Mouse (Mus musculus) small intestine, adult 2 months (tissue): ENCODE data around the gene Map3k3.

ENCODE experiments used
- CTCF ChIP-seq: fragments of 200-500 bp; IDR thresholded peaks from 2 replicates; pipeline ENCODE4 v1.5.1; 2012; ENCODE audit warnings: low read depth, mild to moderate bottlenecking, control low read depth, inconsistent platforms, low read length, moderate library complexity, mixed read lengths; ENCODE audit not compliant: insufficient replicate concordance, insufficient read length; ENCODE audit errors: extremely low read depth
- POLR2A ChIP-seq: fragments of 200-500 bp; IDR thresholded peaks from 2 replicates; pipeline ENCODE4 v1.6.1; 2012; ENCODE audit warnings: low read depth, mild to moderate bottlenecking, control low read depth, inconsistent platforms, low read length, moderate library complexity

DNA sequence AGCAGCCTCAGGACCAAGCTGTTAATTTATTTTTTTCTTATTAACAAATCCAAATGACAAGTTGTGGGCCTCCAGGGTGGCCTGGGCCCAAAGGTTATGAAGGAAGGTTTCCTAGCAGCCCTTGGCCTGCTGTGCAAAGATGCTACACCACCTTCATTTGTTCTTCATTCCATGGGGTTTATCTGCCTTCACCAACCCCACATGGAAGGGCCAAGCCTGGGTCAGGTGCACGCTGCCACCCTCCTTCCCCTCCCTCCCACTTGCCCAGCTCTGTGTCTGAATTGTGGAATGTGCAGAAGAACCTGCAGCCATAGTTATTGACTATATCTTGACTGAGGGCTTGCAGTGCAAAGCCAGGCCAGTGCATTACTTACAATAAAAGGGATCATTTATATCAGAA lies 71.8 kb downstream of the Map3k3 start:
- TF ChIP-seq CTCF (no peak), POLR2A (no peak)
